Mouse (Mus musculus): ENCODE results near the gene Efhd2.

DNA sequence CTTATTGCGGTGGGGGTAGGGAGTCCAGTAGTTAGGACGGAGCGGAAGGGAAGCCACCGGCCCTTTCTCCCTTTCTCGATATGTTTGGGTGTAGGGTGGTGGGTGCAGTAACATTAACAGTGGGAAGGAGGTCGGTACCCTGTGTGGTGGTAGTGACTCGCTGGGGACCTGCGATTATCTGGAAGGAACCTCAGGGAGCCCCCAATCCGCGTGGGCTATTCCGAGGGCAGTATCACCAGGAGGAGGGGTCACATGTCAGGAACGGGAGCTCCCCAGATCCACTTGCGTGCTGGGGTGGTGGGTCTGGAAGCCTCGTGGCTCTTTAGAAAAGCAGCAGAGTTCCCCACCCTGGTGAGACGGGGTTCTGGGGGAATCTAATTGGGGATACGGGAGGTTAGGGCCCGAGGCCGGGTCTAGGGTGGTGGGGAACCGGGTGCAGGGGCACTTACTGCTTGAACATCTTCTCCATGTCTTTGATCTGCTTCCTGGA is 564 bp downstream of the Efhd2 start:
- no peak for TF ChIP-seq ZNF384 (IDR thresholded peaks at IDR 0.05; ENCODE audit: low read depth, low read length)
- no peak for TF ChIP-seq CHD2 (IDR thresholded peaks at IDR 0.05; ENCODE audit: low read depth, low read length)
- TF ChIP-seq HCFC1 (IDR thresholded peaks at IDR 0.05; ENCODE audit: borderline replicate concordance, insufficient read depth, low read length): no peak
